ENCODE assay signal across 30 mouse cellular contexts in genomic region chr19:29656029-29656428, GRCm38 (mm10). TPM values are rescaled to one million over a fixed set of nuclear protein-coding genes. Genes with fewer than 3 reads are reported as not detected.
DNase-seq lines count a peak whose midpoint lies in the region; ATAC-seq and TF ChIP-seq lines count a peak whose summit lies in the region.
"Had no signal": no experiment of that assay in that cellular context is flagged by ENCODE, and none has a peak within 500 bp of the region (broad histone marks: within the 10 kb centered on the region; RNA-seq: fewer than 3 reads in every experiment).

No protein-coding gene starts in this region.

- no peak for TF ChIP-seq RAD21 in CH12.LX (IDR thresholded peaks at IDR 0.05; ENCODE audit: low read depth, low read length)

- no peak overlapping the region for H3K9ac ChIP-seq in CH12.LX (ENCODE audit: insufficient read depth, low read depth)
- H3K9ac ChIP-seq in ES-E14 (ENCODE audit: insufficient read depth, low read depth, low read length, poor library complexity, severe bottlenecking) = peak overlapping the region; percentile 2; the same call in 1 of the 2 replicates
- no peak overlapping the region for H3K9ac ChIP-seq in hindbrain, postnatal 0 days (replicated peaks; ENCODE audit: low read length)
- H3K9ac ChIP-seq: forebrain, embryonic 13.5 days; heart, embryonic 12.5 days; heart, embryonic 15.5 days; hindbrain, embryonic 14.5 days had no signal

- H3K27ac ChIP-seq in kidney, adult 2 months (ENCODE audit: insufficient read depth, low read depth, low read length) = peak overlapping the region; percentile 51; the same call in 1 of the 2 replicates
- no peak overlapping the region for H3K27ac ChIP-seq in CH12.LX (ENCODE audit: insufficient read depth, low read depth)
- peak overlapping the region; percentile 75; the same call in 1 of the 2 replicates for H3K27ac ChIP-seq in ES-E14 (ENCODE audit: insufficient read depth, low read depth, low read length, poor library complexity, severe bottlenecking)
- H3K27ac ChIP-seq in limb, embryonic 10.5 days = peak overlapping the region; percentile 62; the same call in 1 of the 2 replicates
- H3K27ac ChIP-seq in hindbrain, postnatal 0 days = no peak overlapping the region
- H3K27ac ChIP-seq: forebrain, embryonic 10.5 days; forebrain, embryonic 13.5 days; heart, embryonic 15.5 days; hindbrain, embryonic 14.5 days had no signal

- no peak overlapping the region for H3K4me2 ChIP-seq in CH12.LX (ENCODE audit: insufficient read depth, low read depth, poor library complexity, severe bottlenecking)
- H3K4me2 ChIP-seq in hindbrain, postnatal 0 days (ENCODE audit: low read depth, low read length) = no peak overlapping the region
- H3K4me2 ChIP-seq: forebrain, embryonic 13.5 days; heart, embryonic 12.5 days; heart, embryonic 15.5 days; hindbrain, embryonic 14.5 days had no signal

- no peak overlapping the region for H3K4me3 ChIP-seq in kidney, adult 2 months (ENCODE audit: insufficient read depth, low read depth, low read length)
- H3K4me3 ChIP-seq in CH12.LX (replicated peaks in 1 of 3; ENCODE audit: low read depth in 2 of 3, low read length in 2 of 3, poor library complexity in 1 of 3) (no peak overlapping the region), ES-E14 (ENCODE audit: insufficient read depth in 1 of 2, low read depth in 1 of 2, low read length in 2 of 2, poor library complexity in 1 of 2, severe bottlenecking in 1 of 2) (peak overlapping the region in 1 of 2 experiments; percentile 0; a peak in 1 of 4 replicates)
- no peak overlapping the region for H3K4me3 ChIP-seq in limb, embryonic 10.5 days
- H3K4me3 ChIP-seq in hindbrain, postnatal 0 days (ENCODE audit: low read length) = no peak overlapping the region
- H3K4me3 ChIP-seq: forebrain, embryonic 10.5 days; forebrain, embryonic 13.5 days; heart, embryonic 12.5 days; heart, embryonic 15.5 days had no signal

- no peaks in the 10 kb centered on the region for H3K79me2 ChIP-seq in CH12.LX (replicated peaks; ENCODE audit: control insufficient read depth, extremely low read depth, insufficient read depth, poor library complexity, severe bottlenecking)

- DNase-seq in kidney, adult 2 months = peak; percentile 54
- DNase-seq in kidney, adult 8-10 months = no peak
- DNase-seq in CH12.LX (ENCODE audit: extremely low read depth) = no peak
- no peak for DNase-seq in ES-E14 (ENCODE audit: low read depth, low spot score)
- no peak for DNase-seq in limb, embryonic 10.5 days (ENCODE audit: low spot score)
- no peak for DNase-seq in hindbrain, postnatal 0 days (ENCODE audit: low spot score)
- DNase-seq in right cerebral cortex, postnatal 10 days (ENCODE audit: low spot score in 2 of 2) = no peak
- DNase-seq: adrenal gland, adult 2 months; adrenal gland, postnatal 14 days; B cell, adult 2 months; cerebellum, adult 11-12 months; cerebellum, adult 8-10 months; cerebellum, postnatal 10 days; cerebellum, postnatal 36 days; gastrocnemius, postnatal 25 days; heart, adult 18-20 months; heart, postnatal 10 days; heart, postnatal 36 days had no signal

- TF ChIP-seq EP300 in CH12.LX (IDR thresholded peaks at IDR 0.05; ENCODE audit: low read length) = no peak

- H3K4me1 ChIP-seq in kidney, adult 2 months (ENCODE audit: control insufficient read depth, insufficient read depth, low read length) = peaks cover 7% of the 10 kb centered on the region; the same call in 1 of the 2 replicates
- peaks cover 0 to 2% of the 10 kb centered on the region in 2 experiments; a peak in 1 of 4 replicates for H3K4me1 ChIP-seq in CH12.LX (ENCODE audit: control insufficient read depth in 1 of 2, insufficient read depth in 2 of 2)
- H3K4me1 ChIP-seq in ES-E14 (ENCODE audit: control insufficient read depth in 2 of 2, insufficient read depth in 2 of 2, low read length in 2 of 2, poor library complexity in 1 of 2) = peaks cover 4 to 27% of the 10 kb centered on the region in 2 experiments
- H3K4me1 ChIP-seq in limb, embryonic 10.5 days = peaks cover 22% of the 10 kb centered on the region; the same call in 1 of the 2 replicates
- no peaks in the 10 kb centered on the region for H3K4me1 ChIP-seq in hindbrain, postnatal 0 days (ENCODE audit: insufficient read depth, low read length)
- H3K4me1 ChIP-seq: forebrain, embryonic 13.5 days; heart, embryonic 12.5 days; heart, embryonic 15.5 days had no signal

- dilution Hi-C loops in CH12.LX (cut with MboI; ENCODE audit: extremely low pct_ligation_motif_present, extremely low pct_unique_long_range_greater_than_20kb, low sequenced_read_pairs) = no loop called here

- H3K9me3 ChIP-seq in CH12.LX (replicated peaks; ENCODE audit: low read length) (no peaks in the 10 kb centered on the region), ES-E14 (ENCODE audit: control insufficient read depth, insufficient read depth, low read depth, low read length) (no peaks in the 10 kb centered on the region)
- no peaks in the 10 kb centered on the region for H3K9me3 ChIP-seq in limb, embryonic 10.5 days (replicated peaks)
- H3K9me3 ChIP-seq in hindbrain, postnatal 0 days (ENCODE audit: low read length) = no peaks in the 10 kb centered on the region
- H3K9me3 ChIP-seq: forebrain, embryonic 10.5 days; forebrain, embryonic 13.5 days; G1E; heart, embryonic 12.5 days; heart, embryonic 15.5 days had no signal

- ATAC-seq in hindbrain, postnatal 0 days = no peak
- ATAC-seq: forebrain, embryonic 13.5 days; forebrain, embryonic 16.5 days had no signal

- H3K27me3 ChIP-seq in kidney, adult 2 months (replicated peaks; ENCODE audit: control insufficient read depth, insufficient read depth, low read length) = no peaks in the 10 kb centered on the region
- no peaks in the 10 kb centered on the region for H3K27me3 ChIP-seq in CH12.LX (replicated peaks)
- no peaks in the 10 kb centered on the region for H3K27me3 ChIP-seq in limb, embryonic 10.5 days (ENCODE audit: low read depth, poor library complexity, severe bottlenecking)
- no peaks in the 10 kb centered on the region for H3K27me3 ChIP-seq in hindbrain, postnatal 0 days (ENCODE audit: insufficient read depth, low read length)
- H3K27me3 ChIP-seq: forebrain, embryonic 13.5 days had no signal

- in situ Hi-C loops in CH12.LX (cut with MboI; ENCODE audit: low pct_ligation_motif_present, low pct_unique_long_range_greater_than_20kb, low sequenced_read_pairs) = no loop called here
- in situ Hi-C loops in ES-E14 (cut with MboI; ENCODE audit: low sequenced_read_pairs in 2 of 2, unreplicated experiment in 2 of 2) = no loop called here

- H3K36me3 ChIP-seq in kidney, adult 2 months (ENCODE audit: control insufficient read depth, insufficient read depth, low read length) = no peaks in the 10 kb centered on the region
- H3K36me3 ChIP-seq in CH12.LX (replicated peaks in 1 of 2; ENCODE audit: control insufficient read depth in 1 of 2, insufficient read depth in 1 of 2, low read length in 1 of 2) (no peaks in the 10 kb centered on the region), ES-E14 (ENCODE audit: control insufficient read depth, insufficient read depth, low read length, poor library complexity, severe bottlenecking) (no peaks in the 10 kb centered on the region)
- H3K36me3 ChIP-seq in limb, embryonic 10.5 days = no peaks in the 10 kb centered on the region
- H3K36me3 ChIP-seq in hindbrain, postnatal 0 days (ENCODE audit: insufficient read depth, low read length) = no peaks in the 10 kb centered on the region
- H3K36me3 ChIP-seq: forebrain, embryonic 10.5 days; G1E; heart, embryonic 12.5 days; heart, embryonic 15.5 days had no signal

- WGBS in kidney, adult 2 months = 57% methylated on average over 4 of the region's 4 CpGs
- 89% methylated on average over 4 of the region's 4 CpGs for WGBS in limb, embryonic 10.5 days
- 82% methylated on average over 4 of the region's 4 CpGs for WGBS in hindbrain, postnatal 0 days

- TF ChIP-seq CTCF in kidney, adult 2 months (conservative IDR thresholded peaks at IDR 0.05; ENCODE audit: insufficient read depth, insufficient read length, low read depth, low read length) = no peak
- TF ChIP-seq CTCF in CH12.LX (conservative IDR thresholded peaks at IDR 0.05 in 1 of 2, IDR thresholded peaks at IDR 0.05 in 1 of 2; ENCODE audit: low read depth in 2 of 2, low read length in 2 of 2) = no peak
- no peak for TF ChIP-seq CTCF in hindbrain, postnatal 0 days (IDR thresholded peaks at IDR 0.05; ENCODE audit: low read depth)

- TF ChIP-seq POLR2A in kidney, adult 2 months (IDR thresholded peaks at IDR 0.05; ENCODE audit: low read depth, low read length) = no peak
- no peak for TF ChIP-seq POLR2A in CH12.LX (IDR thresholded peaks at IDR 0.05; ENCODE audit: low read depth, low read length)

TF ChIP-seq in CH12.LX, 34 proteins besides CTCF, POLR2A, EP300 and RAD21:
- TF ChIP-seq MAFK (IDR thresholded peaks at IDR 0.05; ENCODE audit: insufficient replicate concordance, low read length) (peak; percentile 75), KAT2A (IDR thresholded peaks at IDR 0.05; ENCODE audit: insufficient replicate concordance, low read length) (no peak)

TF ChIP-seq in ES-E14, 5 proteins besides CTCF, POLR2A, EP300 and RAD21:
- peak; percentile 82 for TF ChIP-seq MAFK (IDR thresholded peaks at IDR 0.05; ENCODE audit: insufficient read depth, low read depth, low read length)
- no peak for TF ChIP-seq ZC3H11A (IDR thresholded peaks at IDR 0.05; ENCODE audit: borderline replicate concordance, low read depth, low read length)

RNA-seq across cellular contexts. Expression of gene Ermp1, which starts 7.8 kb away (rescaled TPM):
- 23.9 and 31.5 TPM in 2 replicates for polyA plus RNA-seq in kidney, adult 2 months (2012; rRNA removed)
- 26.1 and 27.6 TPM in 2 replicates for total RNA-seq in CH12.LX (2012; rRNA removed)
- total RNA-seq in CH12.LX (2014; rRNA removed) = 21.7 and 22.7 TPM in 2 replicates
- 31.7 and 32.9 TPM in 2 replicates for polyA plus RNA-seq in CH12.LX (2012; ENCODE audit: insufficient read length, low read depth)
- 80.2 and 104 TPM in 2 replicates for total RNA-seq in ES-E14 (2012; rRNA removed)
- polyA plus RNA-seq in limb, embryonic 10.5 days (2016; fragmentation: Nextera tagmentation; extraction: Ambion mirVana) = 18.1 and 18.2 TPM in 2 replicates
- 22.5 and 28.7 TPM in 2 replicates for total RNA-seq in hindbrain, postnatal 0 days (2014; rRNA removed)
- 10.9 and 11.4 TPM in 2 replicates for polyA plus RNA-seq in hindbrain, postnatal 0 days (2015; fragmentation: Nextera tagmentation; extraction: Ambion mirVana)

RNA-seq across cellular contexts. Expression of gene Mlana, which starts 41.6 kb away (rescaled TPM):
- polyA plus RNA-seq in kidney, adult 2 months (2012; rRNA removed) = not detected in 2 replicates
- total RNA-seq in CH12.LX (2012; rRNA removed) (not detected in 2 replicates), CH12.LX (2014; rRNA removed) (not detected in 2 replicates), ES-E14 (2012; rRNA removed) (3.0 and 4.2 TPM in 2 replicates)
- not detected in 2 replicates for polyA plus RNA-seq in CH12.LX (2012; ENCODE audit: insufficient read length, low read depth)
- not detected in 2 replicates for polyA plus RNA-seq in limb, embryonic 10.5 days (2016; fragmentation: Nextera tagmentation; extraction: Ambion mirVana)
- not detected in 2 replicates for total RNA-seq in hindbrain, postnatal 0 days (2014; rRNA removed)
- polyA plus RNA-seq in hindbrain, postnatal 0 days (2015; fragmentation: Nextera tagmentation; extraction: Ambion mirVana) = not detected in 2 replicates
- total RNA-seq: adrenal gland, adult 2 months; adrenal gland, postnatal 14 days; adrenal gland, postnatal 4 days; G1E; gastrocnemius, adult 8-10 months; gastrocnemius, postnatal 25 days had no signal
- polyA plus RNA-seq: adrenal gland, adult 2 months; cortical plate, adult 2 months; forebrain, embryonic 13.5 days; forebrain, embryonic 16.5 days; G1E; gonadal fat pad, adult 2 months; hindbrain, embryonic 14.5 days; intestine, embryonic 14.5 days had no signal

Comparison
In these comparisons a context has a peak if more than half of its experiments do, and no peak if none do; other contexts are left out.
1. H3K27ac ChIP-seq: peak in kidney, adult 2 months (single experiment), ES-E14 (single experiment) and limb, embryonic 10.5 days (single experiment); none in CH12.LX (single experiment) and hindbrain, postnatal 0 days (single experiment).